Mouse (Mus musculus) brain, embryonic 14.5 days (tissue): Measurements from ENCODE around the gene Nkx2-2. TPM values are rescaled to one million over a fixed set of nuclear protein-coding genes. Genes with fewer than 3 reads are reported as not detected.

ENCODE experiments used
- DNase-seq: peaks from one replicate; pipeline ENCODE4 v3.0.0-alpha.2; 2011; ENCODE audit warnings: low read depth
- CTCF ChIP-seq: fragments of 200-500 bp; IDR thresholded peaks from 2 replicates; pipeline ENCODE4 v1.5.1; 2012; ENCODE audit warnings: inconsistent platforms, mild to moderate bottlenecking, moderate library complexity, borderline replicate concordance; ENCODE audit not compliant: insufficient read depth, insufficient read length; ENCODE audit errors: extremely low read depth
- POLR2A ChIP-seq: fragments of 200-500 bp; IDR thresholded peaks from 2 replicates; pipeline ENCODE4 v1.6.1; 2012; ENCODE audit warnings: mild to moderate bottlenecking, inconsistent platforms, borderline replicate concordance; ENCODE audit not compliant: poor library complexity, insufficient read depth, insufficient read length, severe bottlenecking; ENCODE audit errors: extremely low read depth
- polyA plus RNA-seq: library from polyadenylated mRNA; depleted of rRNA; stranded (reverse); fragments of >200 nt; gene quantifications from 2 replicates; pipeline ENCODE4 v1.2.3, GENCODE M21; 2012

Nkx2-2 gene
- polyA plus RNA-seq, 1 experiment = 14.4 TPM

GRCm38 (mm10) chr2:147187061-147187870 is 6.8 kb downstream of the Nkx2-2 start:
- TF ChIP-seq CTCF = no peak
- no peak for TF ChIP-seq POLR2A
- DNase-seq = peak; percentile 38

GRCm38 (mm10) chr2:147186261-147186681 is 7.8 kb downstream of the Nkx2-2 start:
- DNase-seq = peak; percentile 44
- TF ChIP-seq POLR2A = no peak
- no peak for TF ChIP-seq CTCF

- TF ChIP-seq CTCF (no peak), POLR2A (no peak)
- DNase-seq = peak; percentile 35
Observed at GRCm38 (mm10) chr2:147185561-147185960, 8.5 kb downstream of the Nkx2-2 start.

GRCm38 (mm10) chr2:147184071-147184990 is 9.7 kb downstream of the Nkx2-2 start:
- DNase-seq = peak; percentile 33
- TF ChIP-seq CTCF (no peak), POLR2A (no peak)

GRCm38 (mm10) chr2:147183521-147183920 is 10.5 kb downstream of the Nkx2-2 start:
- TF ChIP-seq POLR2A (no peak), CTCF (no peak)
- DNase-seq = no peak

- TF ChIP-seq POLR2A (no peak), CTCF (no peak)
- peak; percentile 29 for DNase-seq
Observed at GRCm38 (mm10) chr2:147182709-147183260, 11.3 kb downstream of the Nkx2-2 start.

- no peak for DNase-seq
Observed at GRCm38 (mm10) chr2:147181926-147182708, 11.9 kb downstream of the Nkx2-2 start.

GRCm38 (mm10) chr2:147181304-147181665 is 12.8 kb downstream of the Nkx2-2 start:
- TF ChIP-seq POLR2A (no peak), CTCF (no peak)
- DNase-seq = peak; percentile 19

More at GRCm38 (mm10) chr2:147181926-147182708, 11.9 kb downstream of the Nkx2-2 start:
- TF ChIP-seq CTCF = no peak
- TF ChIP-seq POLR2A = no peak

- peak; percentile 53 for DNase-seq
- no peak for TF ChIP-seq CTCF
Observed at GRCm38 (mm10) chr2:147180649-147181303, 13.3 kb downstream of the Nkx2-2 start.
